Mouse (Mus musculus) ES-Bruce4 (cell line): ENCODE results near the gene Gpr142.

Source experiments
- CTCF ChIP-seq: IDR thresholded peaks from one replicate; pipeline ENCODE4 v1.8.1; 2011; ENCODE audit warnings: low read depth, low read length
- EP300 ChIP-seq: IDR thresholded peaks from 2 replicates; pipeline ENCODE4 v1.6.1; 2011; ENCODE audit warnings: low read depth, low read length; ENCODE audit not compliant: insufficient read depth
- POLR2A ChIP-seq: IDR thresholded peaks from one replicate; pipeline ENCODE4 v1.8.1; 2011; ENCODE audit warnings: low read length; ENCODE audit not compliant: insufficient read depth

DNA sequence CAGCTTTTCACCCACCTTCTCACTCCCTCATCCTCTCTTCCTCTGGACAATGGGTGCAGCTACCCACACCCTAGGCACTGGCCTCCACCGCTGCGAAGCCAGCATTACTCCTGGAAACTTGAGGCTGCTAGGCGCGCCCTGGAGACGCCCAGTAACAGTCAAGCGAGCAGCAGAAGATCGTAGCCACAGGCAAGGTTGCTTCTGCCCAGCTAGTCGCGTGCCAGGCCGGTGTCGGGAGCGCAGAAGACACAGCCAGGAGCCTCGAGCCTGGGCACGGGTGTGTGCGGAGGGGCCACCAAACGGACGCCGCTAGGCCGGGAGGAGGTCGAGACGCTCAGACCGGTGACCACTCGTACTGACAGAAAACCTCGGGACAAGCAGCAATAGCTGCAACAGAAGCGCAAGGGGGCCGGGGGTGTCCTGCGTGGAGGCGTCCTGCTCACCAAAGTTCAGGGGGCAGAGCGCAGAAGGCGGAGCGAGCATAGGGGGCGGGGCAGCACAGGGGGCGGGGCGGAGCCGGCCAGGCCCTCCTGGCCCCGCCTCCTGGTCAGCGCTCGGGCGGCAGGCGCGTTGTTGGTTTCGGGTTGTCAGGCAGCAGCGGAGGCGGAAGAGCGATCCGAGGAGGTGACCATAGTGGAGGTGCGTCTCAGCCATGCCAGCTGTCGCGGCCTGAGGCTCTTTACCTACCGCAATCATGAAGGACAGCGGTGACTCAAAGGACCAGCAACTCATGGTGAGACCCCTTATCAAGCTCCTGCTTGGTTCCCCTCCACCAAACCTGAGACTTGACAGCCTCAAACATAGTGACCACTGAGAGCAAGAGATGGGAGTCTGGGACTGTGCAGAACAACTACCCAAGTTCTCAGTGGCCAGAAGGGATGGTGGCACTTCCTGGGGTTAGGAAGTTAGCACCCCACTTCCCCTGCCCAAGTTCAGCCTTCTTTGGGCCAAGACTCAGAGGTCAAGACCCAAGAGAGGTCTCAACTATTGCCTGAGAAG is 33.6 kb upstream of the Gpr142 start, which contains the start of gene Kif19a:
- TF ChIP-seq POLR2A: no peak
- TF ChIP-seq CTCF: no peak
- TF ChIP-seq EP300: no peak
